Mouse (Mus musculus): Measurements from ENCODE around the gene Olfr1359. TPM values are rescaled to one million over a fixed set of nuclear protein-coding genes. Genes with fewer than 3 reads are reported as not detected.
"Not testable (repeated sequence)": the region's sequence is repeated elsewhere in the genome, so short reads cannot be mapped to it uniquely, and the experiment has no call there.

Olfr1359 gene
- polyA plus RNA-seq, 1 experiment: not detected

DNA sequence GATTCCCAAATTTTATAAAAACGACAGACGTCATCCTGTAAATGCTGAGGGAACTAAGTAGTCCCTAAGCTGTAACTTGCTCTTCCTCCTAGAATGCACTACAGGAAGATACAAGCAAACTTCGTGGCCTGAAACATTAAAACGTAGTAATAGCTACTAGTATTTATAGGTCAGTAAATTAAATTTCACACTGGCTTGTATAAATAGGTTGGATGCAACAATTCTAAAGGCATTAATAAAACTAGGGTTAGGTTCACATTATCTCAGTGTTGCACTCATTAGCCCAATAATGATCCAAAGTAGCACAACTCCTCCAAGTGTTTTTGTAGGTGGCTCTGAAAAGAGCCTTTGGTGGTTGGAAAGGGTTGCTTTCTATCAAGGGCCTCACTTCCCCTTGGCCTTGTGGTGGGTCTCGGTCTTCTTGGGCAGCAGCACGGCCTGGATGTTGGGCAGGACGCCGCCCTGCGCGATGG is 55.2 kb downstream of the Olfr1359 start:
- TF ChIP-seq GATA1 (IDR thresholded peaks at IDR 0.05; ENCODE audit: low read length): no peak

GRCm38 (mm10) chr13:21753524-21754285 is 55.8 kb downstream of the Olfr1359 start, which contains the start of the genes Hist1h2ak and Hist1h2bn:
Hist1h2ak (minus strand) TSS chr13:21753827.
Hist1h2bn (plus strand) TSS chr13:21754123.
- not testable (repeated sequence) for TF ChIP-seq GATA1 (IDR thresholded peaks at IDR 0.05; ENCODE audit: low read length)

GRCm38 (mm10) chr13:21754294-21755001 is 56.5 kb downstream of the Olfr1359 start:
- TF ChIP-seq GATA1 (IDR thresholded peaks at IDR 0.05; ENCODE audit: low read length): peak; percentile 49

DNA sequence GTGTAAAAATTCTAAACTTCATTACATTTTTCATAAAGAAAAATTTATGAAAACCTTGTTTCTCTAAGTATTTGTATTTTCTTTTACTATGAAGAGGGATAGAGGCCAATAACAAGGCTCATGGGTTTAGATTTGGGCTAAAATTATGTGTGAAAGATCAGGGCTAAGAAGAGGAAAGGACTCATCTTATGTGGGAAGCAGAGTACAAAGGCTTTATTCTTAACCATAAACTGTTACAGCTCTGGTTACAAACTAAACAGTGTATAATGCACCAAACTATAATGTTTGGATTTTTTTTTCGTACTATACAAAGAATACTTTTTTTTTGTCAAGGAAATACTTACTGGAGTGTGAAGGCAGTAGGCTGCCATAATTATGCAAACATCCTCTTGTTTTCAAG is 57.8 kb downstream of the Olfr1359 start:
- no peak for TF ChIP-seq GATA1 (IDR thresholded peaks at IDR 0.05; ENCODE audit: low read length)

Other genes with a start within 250 kb of the Olfr1359 start
- 2.7 and 3.1 TPM in 2 replicates for gene Zscan26, start 244.4 kb upstream of the Olfr1359 start, polyA plus RNA-seq (2012)
- gene Nkapl, start 229.6 kb upstream of the Olfr1359 start, polyA plus RNA-seq (2012): 1.1 and 1.9 TPM in 2 replicates
- not detected in 2 replicates for gene Zkscan4, start 219.2 kb upstream of the Olfr1359 start, polyA plus RNA-seq (2012)
- not detected in 2 replicates for gene Gm10065, start 218.7 kb upstream of the Olfr1359 start, polyA plus RNA-seq (2012)
- 0.04 TPM in 1 of 2 replicates, not detected in the other for gene AK157302, start 202.9 kb upstream of the Olfr1359 start, polyA plus RNA-seq (2012)
- gene Gm11273, start 196.7 kb upstream of the Olfr1359 start, polyA plus RNA-seq (2012): 16.7 and 23.3 TPM in 2 replicates
- 5.9 and 6.2 TPM in 2 replicates for gene Zkscan8, start 167.0 kb upstream of the Olfr1359 start, polyA plus RNA-seq (2012)
- gene Olfr1366, start 155.3 kb upstream of the Olfr1359 start, polyA plus RNA-seq (2012): not detected in 2 replicates
- not detected in 2 replicates for gene Olfr1535, start 138.2 kb upstream of the Olfr1359 start, polyA plus RNA-seq (2012)
- not detected in 2 replicates for gene Olfr1364, start 116.4 kb upstream of the Olfr1359 start, polyA plus RNA-seq (2012)
- gene Olfr1362, start 84.1 kb upstream of the Olfr1359 start, polyA plus RNA-seq (2012): not detected in 2 replicates
- not detected in 2 replicates for gene Olfr11, start 55.6 kb upstream of the Olfr1359 start, polyA plus RNA-seq (2012)
- gene Olfr1361, start 34.7 kb upstream of the Olfr1359 start, polyA plus RNA-seq (2012): not detected in 2 replicates
- not detected in 2 replicates for gene Olfr1360, start 20.7 kb upstream of the Olfr1359 start, polyA plus RNA-seq (2012)
- gene Hist1h2bl, start 18.0 kb downstream of the Olfr1359 start, polyA plus RNA-seq (2012): 9.8 and 10.6 TPM in 2 replicates
- gene Hist1h2ai, start 18.3 kb downstream of the Olfr1359 start, polyA plus RNA-seq (2012): 372 and 421 TPM in 2 replicates
- 53.9 and 54.4 TPM in 2 replicates for gene Hist1h3h, start 19.5 kb downstream of the Olfr1359 start, polyA plus RNA-seq (2012)
- 1.9 and 2.1 TPM in 2 replicates for gene Hist1h2bm, start 23.9 kb downstream of the Olfr1359 start, polyA plus RNA-seq (2012)
- 1.9 and 2.4 TPM in 2 replicates for gene Hist1h4j, start 37.0 kb downstream of the Olfr1359 start, polyA plus RNA-seq (2012)
- gene Hist1h4k, start 52.4 kb downstream of the Olfr1359 start, polyA plus RNA-seq (2012): 22.6 and 25.4 TPM in 2 replicates
- 69.0 and 85.5 TPM in 2 replicates for gene Hist1h2ak, start 55.7 kb downstream of the Olfr1359 start, polyA plus RNA-seq (2012)
- 1.4 and 1.7 TPM in 2 replicates for gene Hist1h2bn, start 56.0 kb downstream of the Olfr1359 start, polyA plus RNA-seq (2012)
- gene Hist1h1b, start 82.5 kb downstream of the Olfr1359 start, polyA plus RNA-seq (2012): 3.3 and 4.5 TPM in 2 replicates
- gene Hist1h3i, start 85.3 kb downstream of the Olfr1359 start, polyA plus RNA-seq (2012): 36.7 and 37.8 TPM in 2 replicates
- 16.6 and 26.9 TPM in 2 replicates for gene Hist1h2an, start 89.1 kb downstream of the Olfr1359 start, polyA plus RNA-seq (2012)
- 5.5 and 8.7 TPM in 2 replicates for gene Hist1h2bp, start 89.3 kb downstream of the Olfr1359 start, polyA plus RNA-seq (2012)
- gene Hist1h2bq, start 112.1 kb downstream of the Olfr1359 start, polyA plus RNA-seq (2012): 14.0 and 15.0 TPM in 2 replicates
- gene Hist1h2ao, start 112.4 kb downstream of the Olfr1359 start, polyA plus RNA-seq (2012): 4,601 and 5,007 TPM in 2 replicates
- 6.1 and 9.7 TPM in 2 replicates for gene Hist1h4m, start 113.6 kb downstream of the Olfr1359 start, polyA plus RNA-seq (2012)
- gene Hist1h4n, start 134.1 kb downstream of the Olfr1359 start, polyA plus RNA-seq (2012): 16.6 and 26.1 TPM in 2 replicates
- 9,534 and 19,469 TPM in 2 replicates for gene Hist1h2ap, start 135.4 kb downstream of the Olfr1359 start, polyA plus RNA-seq (2012)
- 13.3 and 14.2 TPM in 2 replicates for gene Hist1h2br, start 135.6 kb downstream of the Olfr1359 start, polyA plus RNA-seq (2012)
- gene Zfp184, start 247.0 kb downstream of the Olfr1359 start, polyA plus RNA-seq (2012): 0.03 and 0.06 TPM in 2 replicates